Mouse (Mus musculus) brain, adult 2 months (tissue): ENCODE data around the gene Plscr5.
A peak's percentile ranks its signal among the peaks of the same experiment; 100 is the strongest.
"Not testable (repeated sequence)": the region's sequence is repeated elsewhere in the genome, so short reads cannot be mapped to it uniquely, and the experiment has no call there.

Experiments
- DNase-seq: peaks from one replicate; pipeline ENCODE4 v3.0.0; 2011; ENCODE audit warnings: low read depth, low spot score

The Plscr5 gene

GRCm38 (mm10) chr9:92192636-92193035 is at the start of gene Plscr5:
Plscr5 (plus strand) TSS chr9:92192936.
- not testable (repeated sequence) for DNase-seq

- peak; percentile 71 for DNase-seq
Measured at GRCm38 (mm10) chr9:92147555-92148248, 45.0 kb upstream of the Plscr5 start.

- DNase-seq = no peak
Measured at GRCm38 (mm10) chr9:92162213-92162612, 30.5 kb upstream of the Plscr5 start.

- DNase-seq = no peak
Measured at GRCm38 (mm10) chr9:92173318-92173985, 19.3 kb upstream of the Plscr5 start.

- DNase-seq = peak; percentile 84
Measured at GRCm38 (mm10) chr9:92174176-92175075, 18.3 kb upstream of the Plscr5 start.

GRCm38 (mm10) chr9:92178861-92179469 is 13.8 kb upstream of the Plscr5 start:
- DNase-seq = peak; percentile 66

GRCm38 (mm10) chr9:92191295-92191694 is 1.4 kb upstream of the Plscr5 start:
- DNase-seq = no peak

GRCm38 (mm10) chr9:92198408-92198807 is 5.7 kb downstream of the Plscr5 start:
- DNase-seq = no peak

- no peak for DNase-seq
Measured at GRCm38 (mm10) chr9:92199564-92199963, 6.8 kb downstream of the Plscr5 start.

- DNase-seq = no peak
Measured at GRCm38 (mm10) chr9:92204397-92204796, 11.7 kb downstream of the Plscr5 start.

GRCm38 (mm10) chr9:92207307-92207706 is 14.6 kb downstream of the Plscr5 start:
- peak; percentile 87 for DNase-seq

- peak; percentile 29 for DNase-seq
Measured at GRCm38 (mm10) chr9:92207757-92208156, 15.0 kb downstream of the Plscr5 start.

GRCm38 (mm10) chr9:92209850-92210249 is 17.1 kb downstream of the Plscr5 start:
- no peak for DNase-seq

GRCm38 (mm10) chr9:92210386-92210967 is 17.7 kb downstream of the Plscr5 start:
- DNase-seq = no peak

- DNase-seq = no peak
Measured at GRCm38 (mm10) chr9:92211048-92211447, 18.3 kb downstream of the Plscr5 start.

- DNase-seq = peak; percentile 38
Measured at GRCm38 (mm10) chr9:92217484-92217883, 24.7 kb downstream of the Plscr5 start.

- no peak for DNase-seq
Measured at GRCm38 (mm10) chr9:92217896-92218295, 25.2 kb downstream of the Plscr5 start.

- DNase-seq = no peak
Measured at GRCm38 (mm10) chr9:92220151-92220550, 27.4 kb downstream of the Plscr5 start.

GRCm38 (mm10) chr9:92221480-92221879 is 28.7 kb downstream of the Plscr5 start:
- DNase-seq = no peak

GRCm38 (mm10) chr9:92224598-92225231 is 32.0 kb downstream of the Plscr5 start:
- no peak for DNase-seq

GRCm38 (mm10) chr9:92226127-92226655 is 33.5 kb downstream of the Plscr5 start:
- no peak for DNase-seq
